Mouse (Mus musculus) neural tube, embryonic 12.5 days (tissue): ENCODE results near the gene Sctr. TPM values are rescaled to one million over a fixed set of nuclear protein-coding genes. Genes with fewer than 3 reads are reported as not detected.

Experiments
- ATAC-seq: fragments of 200-750 bp; cut with Nextera tagmentation; 2 replicates; pipeline ENCODE4 v1.8.0; 2017; ENCODE audit warnings: low read depth, mild to moderate bottlenecking, moderate TSS enrichment, moderate library complexity; ENCODE audit not compliant: low FRiP score
- H3K27ac ChIP-seq: fragments of 300-500 bp; sonication (generic); 2 replicates; pipeline ENCODE4 v1.5.1; 2016
- H3K27me3 ChIP-seq: fragments of 300-500 bp; sonication (generic); replicated peaks from 2 replicates; pipeline ENCODE4 v1.6.1; 2016; ENCODE audit warnings: mild to moderate bottlenecking
- H3K36me3 ChIP-seq: fragments of 300-500 bp; sonication (generic); 2 replicates; pipeline ENCODE4 v1.6.1; 2016; ENCODE audit warnings: mild to moderate bottlenecking
- H3K4me1 ChIP-seq: fragments of 300-500 bp; sonication (generic); 2 replicates; pipeline ENCODE4 v1.6.1; 2016
- H3K4me2 ChIP-seq: fragments of 300-500 bp; sonication (generic); replicated peaks from 2 replicates; pipeline ENCODE4 v1.6.1; 2016; ENCODE audit warnings: mild to moderate bottlenecking
- H3K4me3 ChIP-seq: fragments of 300-500 bp; sonication (generic); 2 replicates; pipeline ENCODE4 v1.5.1; 2016
- H3K9ac ChIP-seq: fragments of 300-500 bp; sonication (generic); 2 replicates; pipeline ENCODE4 v1.6.1; 2016; ENCODE audit warnings: mild to moderate bottlenecking
- H3K9me3 ChIP-seq: fragments of 300-500 bp; sonication (generic); 2 replicates; pipeline ENCODE4 v1.6.1; 2016; ENCODE audit warnings: mild to moderate bottlenecking
- WGBS: fragments of 180-500 bp; shearing (Covaris S2); methylation state at CpG from one replicate; pipeline ENCODE4 v1.1.7; 2016; 5-methylcytosine and 5-hydroxymethylcytosine counted together
- polyA plus RNA-seq: library from polyadenylated mRNA; unstranded; fragments of >200 nt; fragmentation: Nextera tagmentation; extraction: Ambion mirVana; gene quantifications from 2 replicates; pipeline ENCODE4 v1.2.1, GENCODE M21; 2016

The Sctr gene
- polyA plus RNA-seq, 1 experiment from 2014 or later, result 0.65 TPM

- no peak overlapping the region for H3K4me2 ChIP-seq
- H3K27me3 ChIP-seq, result no peaks in the 10 kb centered on the region
- H3K9ac ChIP-seq, result no peak overlapping the region
- H3K27ac ChIP-seq, result no peak overlapping the region
- no peaks in the 10 kb centered on the region for H3K4me1 ChIP-seq
- H3K36me3 ChIP-seq, result no peaks in the 10 kb centered on the region
- ATAC-seq, result no peak
- H3K4me3 ChIP-seq, result no peak overlapping the region
- WGBS, result 15% methylated on average over 7 of the region's 7 CpGs
- no peaks in the 10 kb centered on the region for H3K9me3 ChIP-seq
Observed at GRCm38 (mm10) chr1:120098327-120098726, 91.6 kb downstream of the Sctr start.

GRCm38 (mm10) chr1:120099483-120099882 lies 92.8 kb downstream of the Sctr start:
- H3K9me3 ChIP-seq, result no peaks in the 10 kb centered on the region
- no peak overlapping the region for H3K9ac ChIP-seq
- H3K36me3 ChIP-seq, result no peaks in the 10 kb centered on the region
- H3K27ac ChIP-seq, result no peak overlapping the region
- ATAC-seq, result no peak
- H3K4me3 ChIP-seq, result no peak overlapping the region
- WGBS, result 71% methylated on average over 6 of the region's 6 CpGs
- H3K4me1 ChIP-seq, result no peaks in the 10 kb centered on the region
- H3K27me3 ChIP-seq, result no peaks in the 10 kb centered on the region
- H3K4me2 ChIP-seq, result no peak overlapping the region

- Histone ChIP-seq H3K4me3 (no peak overlapping the region), H3K27ac (no peak overlapping the region), H3K4me2 (no peak overlapping the region), H3K9me3 (no peaks in the 10 kb centered on the region), H3K9ac (no peak overlapping the region), H3K36me3 (no peaks in the 10 kb centered on the region), H3K27me3 (no peaks in the 10 kb centered on the region), H3K4me1 (no peaks in the 10 kb centered on the region)
- ATAC-seq, result no peak
- WGBS, result 73% methylated on average over 8 of the region's 8 CpGs
Observed at GRCm38 (mm10) chr1:120100456-120101226, 93.9 kb downstream of the Sctr start.

- ATAC-seq, result no peak
- no peak overlapping the region for H3K9ac ChIP-seq
- no peaks in the 10 kb centered on the region for H3K36me3 ChIP-seq
- H3K27ac ChIP-seq, result no peak overlapping the region
- H3K4me1 ChIP-seq, result no peaks in the 10 kb centered on the region
- H3K27me3 ChIP-seq, result no peaks in the 10 kb centered on the region
- no peak overlapping the region for H3K4me3 ChIP-seq
- no peaks in the 10 kb centered on the region for H3K9me3 ChIP-seq
- no peak overlapping the region for H3K4me2 ChIP-seq
- 91% methylated on average over 3 of the region's 3 CpGs for WGBS
Observed at GRCm38 (mm10) chr1:120101227-120101609, 94.5 kb downstream of the Sctr start.

- 90% methylated on average over 5 of the region's 5 CpGs for WGBS
- no peaks in the 10 kb centered on the region for H3K27me3 ChIP-seq
- no peak overlapping the region for H3K27ac ChIP-seq
- H3K36me3 ChIP-seq, result no peaks in the 10 kb centered on the region
- H3K9ac ChIP-seq, result no peak overlapping the region
- no peaks in the 10 kb centered on the region for H3K4me1 ChIP-seq
- H3K4me3 ChIP-seq, result no peak overlapping the region
- no peaks in the 10 kb centered on the region for H3K9me3 ChIP-seq
- H3K4me2 ChIP-seq, result no peak overlapping the region
- no peak for ATAC-seq
Observed at GRCm38 (mm10) chr1:120105556-120105959, 98.9 kb downstream of the Sctr start.

GRCm38 (mm10) chr1:120109741-120110432 lies 103.2 kb downstream of the Sctr start:
- 88% methylated on average over 19 of the region's 19 CpGs for WGBS
- Histone ChIP-seq H3K9me3 (0 out of 2 replicates have a peak, but pooled peaks cover 7% of the 10 kb centered on the region), H3K9ac (no peak overlapping the region)

GRCm38 (mm10) chr1:120111766-120112165 lies 105.1 kb downstream of the Sctr start:
- 0 out of 2 replicates have a peak, but pooled peaks cover 7% of the 10 kb centered on the region for H3K9me3 ChIP-seq
- 91% methylated on average over 8 of the region's 8 CpGs for WGBS
- H3K4me3 ChIP-seq, result no peak overlapping the region
- no peak overlapping the region for H3K27ac ChIP-seq
- peaks cover 7% of the 10 kb centered on the region; the same call in 1 of the 2 replicates for H3K4me1 ChIP-seq
- H3K9ac ChIP-seq, result no peak overlapping the region
- H3K4me2 ChIP-seq, result no peak overlapping the region
- no peak for ATAC-seq
- no peaks in the 10 kb centered on the region for H3K27me3 ChIP-seq
- H3K36me3 ChIP-seq, result peaks cover 42% of the 10 kb centered on the region

More at GRCm38 (mm10) chr1:120109741-120110432, 103.2 kb downstream of the Sctr start:
- Histone ChIP-seq H3K4me2 (no peak overlapping the region), H3K4me1 (no peaks in the 10 kb centered on the region), H3K27me3 (no peaks in the 10 kb centered on the region), H3K4me3 (no peak overlapping the region), H3K36me3 (peaks cover 27% of the 10 kb centered on the region), H3K27ac (no peak overlapping the region)
- ATAC-seq, result no peak

- H3K27ac ChIP-seq, result no peak overlapping the region
- H3K4me2 ChIP-seq, result no peak overlapping the region
- 0 out of 2 replicates have a peak, but pooled peaks cover 7% of the 10 kb centered on the region for H3K9me3 ChIP-seq
- H3K4me1 ChIP-seq, result peaks cover 9% of the 10 kb centered on the region; the same call in 1 of the 2 replicates
- H3K36me3 ChIP-seq, result peaks cover 42% of the 10 kb centered on the region
- H3K4me3 ChIP-seq, result no peak overlapping the region
- H3K27me3 ChIP-seq, result no peaks in the 10 kb centered on the region
- WGBS, result 89% methylated on average over 12 of the region's 12 CpGs
- H3K9ac ChIP-seq, result no peak overlapping the region
- no peak for ATAC-seq
Observed at GRCm38 (mm10) chr1:120112251-120113187, 105.8 kb downstream of the Sctr start.

Other genes starting within 250 kb of the Sctr start
- 13.0 and 14.4 TPM in 2 replicates for gene Ptpn4, start 169.3 kb upstream of the Sctr start, polyA plus RNA-seq
- gene Tmem177, start 93.7 kb upstream of the Sctr start, polyA plus RNA-seq, result 8.4 and 8.5 TPM in 2 replicates
- not detected in 2 replicates for gene Cfap221, start 9.7 kb upstream of the Sctr start, polyA plus RNA-seq
- gene Tmem37, start 67.2 kb downstream of the Sctr start, polyA plus RNA-seq, result 6.8 TPM in 2 replicates
- gene Dbi, start 114.2 kb downstream of the Sctr start, polyA plus RNA-seq, result 1,341 and 1,419 TPM in 2 replicates
- gene 3110009E18Rik, start 114.3 kb downstream of the Sctr start, polyA plus RNA-seq, result 15.8 and 18.6 TPM in 2 replicates